Mouse (Mus musculus) midbrain, embryonic 16.5 days (tissue): Measurements from ENCODE around the gene Mtfmt. TPM values are rescaled to one million over a fixed set of nuclear protein-coding genes. Genes with fewer than 3 reads are reported as not detected.

Experiments used
- ATAC-seq: fragments of 200-750 bp; cut with Nextera tagmentation; 2 replicates; pipeline ENCODE4 v1.8.0; 2017; ENCODE audit warnings: moderate TSS enrichment
- H3K27ac ChIP-seq: fragments of 300-500 bp; sonication (generic); 2 replicates; pipeline ENCODE4 v1.5.1; 2014; ENCODE audit warnings: mild to moderate bottlenecking, low read length, mixed read lengths
- H3K27me3 ChIP-seq: fragments of 300-500 bp; sonication (generic); 2 replicates; pipeline ENCODE4 v1.6.1; 2014; ENCODE audit warnings: low read depth, low read length, mixed read lengths; ENCODE audit not compliant: control insufficient read depth, insufficient read depth
- H3K36me3 ChIP-seq: fragments of 300-500 bp; sonication (generic); 2 replicates; pipeline ENCODE4 v1.6.1; 2014; ENCODE audit warnings: mild to moderate bottlenecking, low read length, moderate library complexity, mixed read lengths; ENCODE audit not compliant: control insufficient read depth, insufficient read depth
- H3K4me1 ChIP-seq: fragments of 300-500 bp; sonication (generic); 2 replicates; pipeline ENCODE4 v1.6.1; 2014; ENCODE audit warnings: mild to moderate bottlenecking, low read length, mixed read lengths; ENCODE audit not compliant: control insufficient read depth, insufficient read depth
- H3K4me2 ChIP-seq: fragments of 300-500 bp; sonication (generic); 2 replicates; pipeline ENCODE4 v1.6.1; 2014; ENCODE audit warnings: mild to moderate bottlenecking, low read length, mixed read lengths
- H3K4me3 ChIP-seq: fragments of 300-500 bp; sonication (generic); 2 replicates; pipeline ENCODE4 v1.5.1; 2014; ENCODE audit warnings: low read depth, mild to moderate bottlenecking, low read length, moderate library complexity, mixed read lengths
- H3K9ac ChIP-seq: fragments of 300-500 bp; sonication (generic); 2 replicates; pipeline ENCODE4 v1.6.1; 2014; ENCODE audit warnings: low read depth, low read length, mixed read lengths
- H3K9me3 ChIP-seq: fragments of 300-500 bp; sonication (generic); replicated peaks from 2 replicates; pipeline ENCODE4 v1.6.1; 2014; ENCODE audit warnings: mild to moderate bottlenecking, low read length, mixed read lengths; ENCODE audit not compliant: control insufficient read depth, poor library complexity, severe bottlenecking
- WGBS: fragments of 180-500 bp; shearing (Covaris S2); extraction: QIAGEN DNeasy Blood & Tissue Kit; methylation state at CpG from one replicate; pipeline ENCODE4 v1.1.7; 2014; 5-methylcytosine and 5-hydroxymethylcytosine counted together
- polyA plus RNA-seq: library from polyadenylated mRNA; unstranded; fragments of >200 nt; fragmentation: Nextera tagmentation; extraction: Ambion mirVana; gene quantifications from 2 replicates; pipeline ENCODE4 v1.2.1, GENCODE M21; 2015

Gene Mtfmt
- polyA plus RNA-seq, 1 experiment from 2014 or later, result 23.2 TPM

- no peak overlapping the region for H3K9ac ChIP-seq
- no peaks in the 10 kb centered on the region for H3K4me1 ChIP-seq
- WGBS, result 89% methylated on average over 6 of the region's 6 CpGs
- H3K9me3 ChIP-seq, result no peaks in the 10 kb centered on the region
- H3K4me3 ChIP-seq, result no peak overlapping the region
- ATAC-seq, result no peak
- no peak overlapping the region for H3K4me2 ChIP-seq
- H3K27ac ChIP-seq, result no peak overlapping the region
- H3K27me3 ChIP-seq, result no peaks in the 10 kb centered on the region
- H3K36me3 ChIP-seq, result no peaks in the 10 kb centered on the region
Measured at GRCm38 (mm10) chr9:65399934-65400333, 35.6 kb upstream of the Mtfmt start.

DNA sequence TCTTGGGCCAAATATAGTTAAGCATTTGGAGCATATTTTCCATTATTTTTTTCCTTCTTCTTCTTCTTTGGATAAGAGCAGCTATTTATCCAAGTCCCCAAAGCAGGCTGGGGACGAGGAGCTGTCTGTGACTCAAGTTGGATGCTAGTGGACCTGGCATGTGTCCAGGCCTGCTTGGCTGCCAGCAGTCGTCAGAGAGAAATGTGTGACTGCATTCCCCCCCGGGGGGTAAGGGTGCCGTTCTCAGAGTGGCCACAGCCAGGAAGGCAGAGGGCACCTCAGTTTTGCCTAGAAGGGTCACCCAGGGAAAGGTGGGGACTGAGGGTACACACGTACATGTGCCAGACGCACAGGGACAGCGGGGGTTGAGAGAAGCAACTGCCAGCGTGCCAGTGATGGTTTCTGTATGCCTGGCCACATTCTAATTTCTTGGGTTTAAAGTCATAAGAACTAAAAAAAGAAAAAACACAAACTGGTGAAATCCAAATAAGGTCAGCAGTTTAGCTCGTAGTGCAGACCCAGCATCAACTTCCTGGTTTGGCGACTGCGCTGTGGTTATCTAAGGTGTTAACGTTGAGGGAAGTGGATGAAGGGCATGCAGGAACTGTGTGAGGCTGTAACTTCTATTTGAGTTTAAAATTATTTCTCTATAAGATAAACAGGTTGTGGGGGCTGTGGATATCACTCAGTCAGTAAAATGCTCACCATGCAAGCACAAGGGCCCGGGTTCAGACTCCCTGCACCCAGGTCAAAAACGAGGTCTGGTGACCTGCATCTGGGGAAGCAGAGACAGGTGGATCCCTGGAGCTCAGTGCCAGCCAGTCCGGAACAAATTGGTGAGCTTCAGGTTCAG is 31.0 kb upstream of the Mtfmt start:
- Histone ChIP-seq H3K9ac (no peak overlapping the region), H3K4me2 (no peak overlapping the region), H3K4me1 (no peaks in the 10 kb centered on the region), H3K36me3 (no peaks in the 10 kb centered on the region), H3K4me3 (no peak overlapping the region), H3K27me3 (no peaks in the 10 kb centered on the region), H3K27ac (no peak overlapping the region), H3K9me3 (no peaks in the 10 kb centered on the region)
- 76% methylated on average over 15 of the region's 15 CpGs for WGBS
- ATAC-seq, result no peak

DNA sequence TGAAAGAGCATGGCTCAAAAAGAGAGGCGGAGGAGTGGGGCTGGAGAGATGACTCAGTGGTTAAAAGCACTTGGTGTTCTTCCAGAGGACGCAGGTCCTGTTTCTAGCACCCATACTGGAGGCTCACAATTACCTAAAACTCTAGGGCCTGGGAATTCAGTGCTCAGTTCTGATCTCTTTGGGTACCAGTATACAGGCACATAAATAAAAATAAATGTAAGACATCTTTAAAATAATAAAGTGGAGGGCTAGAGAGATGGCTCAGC is 30.5 kb upstream of the Mtfmt start:
- no peak overlapping the region for H3K4me2 ChIP-seq
- WGBS, result 92% methylated on average over 2 of the region's 2 CpGs
- no peaks in the 10 kb centered on the region for H3K4me1 ChIP-seq
- no peaks in the 10 kb centered on the region for H3K27me3 ChIP-seq
- no peaks in the 10 kb centered on the region for H3K36me3 ChIP-seq
- H3K4me3 ChIP-seq, result no peak overlapping the region
- H3K9ac ChIP-seq, result no peak overlapping the region
- ATAC-seq, result no peak
- no peak overlapping the region for H3K27ac ChIP-seq
- no peaks in the 10 kb centered on the region for H3K9me3 ChIP-seq

DNA sequence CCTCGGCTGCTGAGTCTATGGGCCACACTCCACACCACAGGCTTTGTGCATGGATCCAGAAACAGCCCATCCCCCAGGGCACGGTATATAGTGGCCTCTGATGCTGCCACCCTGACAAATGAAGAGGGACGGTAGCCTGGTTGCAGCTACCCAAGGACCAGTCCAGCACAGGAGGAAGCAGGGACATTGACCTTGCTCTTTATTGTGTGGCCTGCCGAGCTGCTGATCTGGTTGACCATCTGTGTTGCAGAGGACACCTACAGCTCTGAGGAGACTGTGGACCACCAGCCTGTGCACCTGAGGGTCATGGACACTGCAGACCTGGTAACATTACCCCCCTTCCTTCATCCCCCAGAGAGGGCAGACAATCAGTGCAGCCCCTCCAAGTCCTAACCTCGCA is 28.3 kb upstream of the Mtfmt start:
- H3K4me2 ChIP-seq, result no peak overlapping the region
- no peaks in the 10 kb centered on the region for H3K4me1 ChIP-seq
- ATAC-seq, result no peak
- no peaks in the 10 kb centered on the region for H3K27me3 ChIP-seq
- H3K36me3 ChIP-seq, result no peaks in the 10 kb centered on the region
- H3K4me3 ChIP-seq, result no peak overlapping the region
- no peaks in the 10 kb centered on the region for H3K9me3 ChIP-seq
- H3K27ac ChIP-seq, result no peak overlapping the region
- WGBS, result 89% methylated on average over 5 of the region's 5 CpGs
- no peak overlapping the region for H3K9ac ChIP-seq

GRCm38 (mm10) chr9:65407861-65408260 is 27.7 kb upstream of the Mtfmt start:
- Histone ChIP-seq H3K4me2 (no peak overlapping the region), H3K9ac (no peak overlapping the region), H3K4me1 (no peaks in the 10 kb centered on the region), H3K36me3 (no peaks in the 10 kb centered on the region), H3K9me3 (no peaks in the 10 kb centered on the region), H3K4me3 (no peak overlapping the region), H3K27me3 (no peaks in the 10 kb centered on the region), H3K27ac (no peak overlapping the region)
- no peak for ATAC-seq
- WGBS, result 72% methylated on average over 3 of the region's 3 CpGs

DNA sequence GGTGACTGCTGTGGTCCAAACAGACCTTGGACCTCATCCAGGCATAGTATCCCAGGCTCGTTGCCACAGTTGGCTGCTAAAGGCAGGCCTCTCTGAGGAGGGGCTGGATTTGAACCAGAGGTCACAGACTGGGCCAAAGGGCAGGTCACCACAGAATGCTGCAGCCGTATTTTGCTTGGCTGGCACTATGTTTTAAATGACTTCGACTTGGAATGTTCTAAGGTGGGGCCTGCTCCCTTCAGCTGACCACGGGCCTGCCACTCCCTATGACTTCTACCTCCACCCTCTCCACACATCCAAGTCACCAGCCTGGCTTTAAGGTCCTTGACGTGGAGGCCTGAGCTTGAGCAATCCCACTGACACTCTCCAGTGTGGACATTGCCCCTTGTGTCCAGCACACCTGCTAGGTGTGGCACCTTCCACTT is 26.7 kb upstream of the Mtfmt start:
- 66% methylated on average over 5 of the region's 5 CpGs for WGBS
- H3K27ac ChIP-seq, result no peak overlapping the region
- H3K27me3 ChIP-seq, result no peaks in the 10 kb centered on the region
- H3K4me1 ChIP-seq, result no peaks in the 10 kb centered on the region
- H3K36me3 ChIP-seq, result no peaks in the 10 kb centered on the region
- no peak for ATAC-seq
- H3K4me3 ChIP-seq, result no peak overlapping the region
- no peak overlapping the region for H3K4me2 ChIP-seq
- H3K9ac ChIP-seq, result no peak overlapping the region
- H3K9me3 ChIP-seq, result no peaks in the 10 kb centered on the region

DNA sequence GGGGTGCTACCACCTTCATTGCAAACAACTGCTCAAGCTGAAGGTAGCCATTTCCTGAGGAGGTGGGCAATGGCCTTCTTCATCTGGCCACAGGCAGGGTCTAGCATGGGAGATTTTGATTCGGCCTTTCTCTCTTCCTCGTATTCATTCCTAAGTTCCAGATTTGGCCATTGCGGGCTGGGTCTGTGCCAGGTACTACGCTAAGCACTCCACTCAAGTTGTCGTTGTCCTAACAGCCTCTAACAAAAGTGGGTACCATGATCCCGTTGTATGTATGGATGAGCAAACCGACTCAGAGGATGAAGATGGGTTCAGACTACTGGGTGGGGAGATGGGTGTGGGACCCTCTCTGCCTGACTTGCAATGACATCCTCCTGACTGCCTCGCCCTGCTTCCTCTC is 25.2 kb upstream of the Mtfmt start:
- no peak for ATAC-seq
- H3K36me3 ChIP-seq, result no peaks in the 10 kb centered on the region
- H3K9me3 ChIP-seq, result no peaks in the 10 kb centered on the region
- H3K27ac ChIP-seq, result no peak overlapping the region
- H3K4me1 ChIP-seq, result no peaks in the 10 kb centered on the region
- WGBS, result 89% methylated on average over 8 of the region's 8 CpGs
- no peaks in the 10 kb centered on the region for H3K27me3 ChIP-seq
- H3K4me2 ChIP-seq, result no peak overlapping the region
- H3K4me3 ChIP-seq, result no peak overlapping the region
- H3K9ac ChIP-seq, result no peak overlapping the region

DNA sequence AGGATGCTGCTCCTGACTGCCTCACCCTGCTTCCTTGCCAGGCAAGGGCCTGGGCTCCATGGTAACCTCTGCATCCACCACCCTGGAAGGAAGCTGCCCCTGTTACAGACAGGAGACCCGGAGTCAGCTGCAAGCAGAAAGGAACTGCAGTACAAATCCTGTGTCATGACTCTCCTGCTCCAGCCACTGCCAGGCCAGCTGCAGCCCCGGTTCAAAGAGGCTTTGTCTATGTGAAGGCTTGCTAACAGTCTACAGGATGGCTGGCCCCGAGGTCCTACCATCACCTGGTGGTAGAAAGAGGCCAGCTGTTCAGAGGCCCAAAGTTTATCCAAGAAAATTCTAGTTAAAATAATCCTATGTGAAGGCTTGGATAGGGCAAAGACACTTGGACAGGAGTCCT is 24.3 kb upstream of the Mtfmt start:
- H3K36me3 ChIP-seq, result no peaks in the 10 kb centered on the region
- H3K4me2 ChIP-seq, result no peak overlapping the region
- H3K27me3 ChIP-seq, result no peaks in the 10 kb centered on the region
- H3K9me3 ChIP-seq, result no peaks in the 10 kb centered on the region
- no peak overlapping the region for H3K9ac ChIP-seq
- no peaks in the 10 kb centered on the region for H3K4me1 ChIP-seq
- H3K27ac ChIP-seq, result no peak overlapping the region
- WGBS, result 76% methylated on average over 3 of the region's 3 CpGs
- no peak overlapping the region for H3K4me3 ChIP-seq
- no peak for ATAC-seq

DNA sequence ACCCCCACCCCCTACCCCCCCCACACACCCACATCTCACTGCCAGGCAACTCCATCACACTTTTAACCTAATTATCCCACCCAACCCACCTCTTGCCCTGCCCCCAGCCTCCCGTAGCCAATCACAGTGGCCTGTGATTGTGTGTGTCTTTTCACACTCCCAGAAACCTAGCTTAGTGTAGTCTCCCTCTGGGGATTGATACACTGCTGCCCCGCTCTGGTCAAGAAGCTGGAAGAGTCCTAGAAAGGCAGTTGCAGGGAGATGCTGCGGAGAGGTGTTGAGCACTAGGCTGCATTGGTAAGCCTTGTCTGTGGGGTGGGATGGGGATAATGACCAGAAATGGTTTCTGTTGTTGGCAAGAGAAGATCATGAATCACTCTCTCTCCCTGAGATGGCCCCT is 17.8 kb upstream of the Mtfmt start:
- no peak for ATAC-seq
- H3K4me1 ChIP-seq, result no peaks in the 10 kb centered on the region
- no peaks in the 10 kb centered on the region for H3K9me3 ChIP-seq
- H3K27ac ChIP-seq, result no peak overlapping the region
- no peaks in the 10 kb centered on the region for H3K27me3 ChIP-seq
- H3K4me3 ChIP-seq, result no peak overlapping the region
- H3K9ac ChIP-seq, result no peak overlapping the region
- H3K36me3 ChIP-seq, result no peaks in the 10 kb centered on the region
- WGBS, result 43% methylated on average over 3 of the region's 3 CpGs
- H3K4me2 ChIP-seq, result no peak overlapping the region
